Mouse (Mus musculus): ENCODE measurements around the gene Ube2r2. TPM values are rescaled to one million over a fixed set of nuclear protein-coding genes. Genes with fewer than 3 reads are reported as not detected.

Gene Ube2r2
- total and polyA plus RNA-seq, 2 experiments: 30.4 to 40.4 TPM

GRCm38 (mm10) chr4:41161232-41161631, 25.7 kb downstream of the Ube2r2 start:
- DNase-seq (ENCODE audit: extremely low read depth, low read depth, low spot score): no peak
- H3K4me3 ChIP-seq (ENCODE audit: insufficient read depth, low read depth, low read length): no peak overlapping the region
- 94% methylated on average over 3 of the region's 3 CpGs for WGBS
- H3K27ac ChIP-seq (replicated peaks; ENCODE audit: insufficient read depth, low read depth, low read length): no peak overlapping the region
- peaks cover 33% of the 10 kb centered on the region; the same call in 1 of the 2 replicates for H3K79me2 ChIP-seq (ENCODE audit: control insufficient read depth, insufficient read depth, low read length)
- H3K27me3 ChIP-seq (ENCODE audit: control insufficient read depth, insufficient read depth, low read length): no peaks in the 10 kb centered on the region
- TF ChIP-seq POLR2A (IDR thresholded peaks at IDR 0.05; ENCODE audit: extremely low read depth, insufficient read depth, low read length): no peak
- no peak for TF ChIP-seq CTCF (IDR thresholded peaks at IDR 0.05; ENCODE audit: low read depth, low read length)
- H3K9ac ChIP-seq (ENCODE audit: low read depth, low read length): no peak overlapping the region
- H3K36me3 ChIP-seq (ENCODE audit: control insufficient read depth, insufficient read depth, low read length): peaks cover 1% of the 10 kb centered on the region; the same call in 1 of the 2 replicates
- peaks cover 7% of the 10 kb centered on the region for H3K4me1 ChIP-seq (ENCODE audit: control insufficient read depth, insufficient read depth, low read length)

GRCm38 (mm10) chr4:41164974-41165373, 29.4 kb downstream of the Ube2r2 start:
- peaks cover under 1% of the 10 kb centered on the region; the same call in 1 of the 2 replicates for H3K36me3 ChIP-seq (ENCODE audit: control insufficient read depth, insufficient read depth, low read length)
- no peak for DNase-seq (ENCODE audit: extremely low read depth, low read depth, low spot score)
- no peak for TF ChIP-seq POLR2A (IDR thresholded peaks at IDR 0.05; ENCODE audit: extremely low read depth, insufficient read depth, low read length)
- TF ChIP-seq CTCF (IDR thresholded peaks at IDR 0.05; ENCODE audit: low read depth, low read length): no peak
- H3K27ac ChIP-seq (replicated peaks; ENCODE audit: insufficient read depth, low read depth, low read length): no peak overlapping the region
- no peaks in the 10 kb centered on the region; the same call in 1 of the 2 replicates for H3K4me1 ChIP-seq (ENCODE audit: control insufficient read depth, insufficient read depth, low read length)
- 46% methylated on average over 2 of the region's 2 CpGs for WGBS
- no peak overlapping the region for H3K4me3 ChIP-seq (ENCODE audit: insufficient read depth, low read depth, low read length)
- H3K27me3 ChIP-seq (ENCODE audit: control insufficient read depth, insufficient read depth, low read length): no peaks in the 10 kb centered on the region
- H3K79me2 ChIP-seq (ENCODE audit: control insufficient read depth, insufficient read depth, low read length): peaks cover 33% of the 10 kb centered on the region; the same call in 1 of the 2 replicates
- H3K9ac ChIP-seq (ENCODE audit: low read depth, low read length): no peak overlapping the region

- no peak for TF ChIP-seq POLR2A (IDR thresholded peaks at IDR 0.05; ENCODE audit: extremely low read depth, insufficient read depth, low read length)
- TF ChIP-seq CTCF (IDR thresholded peaks at IDR 0.05; ENCODE audit: low read depth, low read length): peak; percentile 49; the same call in 1 of the 2 replicates
- Histone ChIP-seq H3K27ac (replicated peaks; ENCODE audit: insufficient read depth, low read depth, low read length) (no peak overlapping the region), H3K36me3 (ENCODE audit: control insufficient read depth, insufficient read depth, low read length) (peaks cover 1% of the 10 kb centered on the region; the same call in 1 of the 2 replicates), H3K4me1 (ENCODE audit: control insufficient read depth, insufficient read depth, low read length) (no peaks in the 10 kb centered on the region; the same call in 1 of the 2 replicates), H3K27me3 (ENCODE audit: control insufficient read depth, insufficient read depth, low read length) (no peaks in the 10 kb centered on the region), H3K9ac (ENCODE audit: low read depth, low read length) (no peak overlapping the region), H3K4me3 (ENCODE audit: insufficient read depth, low read depth, low read length) (no peak overlapping the region), H3K79me2 (ENCODE audit: control insufficient read depth, insufficient read depth, low read length) (peaks cover 35% of the 10 kb centered on the region; the same call in 1 of the 2 replicates)
- peak; percentile 63 for DNase-seq (ENCODE audit: extremely low read depth, low read depth, low spot score)
- 54% methylated on average over 6 of the region's 6 CpGs for WGBS
Observed at GRCm38 (mm10) chr4:41165693-41166475, 30.3 kb downstream of the Ube2r2 start.

- no peak for DNase-seq (ENCODE audit: extremely low read depth, low read depth, low spot score)
- Histone ChIP-seq H3K4me3 (ENCODE audit: insufficient read depth, low read depth, low read length) (no peak overlapping the region), H3K79me2 (ENCODE audit: control insufficient read depth, insufficient read depth, low read length) (peaks cover 45% of the 10 kb centered on the region), H3K27me3 (ENCODE audit: control insufficient read depth, insufficient read depth, low read length) (no peaks in the 10 kb centered on the region), H3K4me1 (ENCODE audit: control insufficient read depth, insufficient read depth, low read length) (no peaks in the 10 kb centered on the region), H3K36me3 (ENCODE audit: control insufficient read depth, insufficient read depth, low read length) (peaks cover 11% of the 10 kb centered on the region), H3K27ac (replicated peaks; ENCODE audit: insufficient read depth, low read depth, low read length) (no peak overlapping the region), H3K9ac (ENCODE audit: low read depth, low read length) (no peak overlapping the region)
- WGBS: 87% methylated on average over 2 of the region's 2 CpGs
- TF ChIP-seq CTCF (IDR thresholded peaks at IDR 0.05; ENCODE audit: low read depth, low read length) (no peak), POLR2A (IDR thresholded peaks at IDR 0.05; ENCODE audit: extremely low read depth, insufficient read depth, low read length) (no peak)
Observed at GRCm38 (mm10) chr4:41170970-41171369, 35.4 kb downstream of the Ube2r2 start.

GRCm38 (mm10) chr4:41174631-41175030, 39.1 kb downstream of the Ube2r2 start:
- 63% methylated on average over 2 of the region's 2 CpGs for WGBS
- TF ChIP-seq CTCF (IDR thresholded peaks at IDR 0.05; ENCODE audit: low read depth, low read length) (no peak), POLR2A (IDR thresholded peaks at IDR 0.05; ENCODE audit: extremely low read depth, insufficient read depth, low read length) (no peak)
- Histone ChIP-seq H3K27me3 (ENCODE audit: control insufficient read depth, insufficient read depth, low read length) (no peaks in the 10 kb centered on the region), H3K4me1 (ENCODE audit: control insufficient read depth, insufficient read depth, low read length) (no peaks in the 10 kb centered on the region), H3K36me3 (ENCODE audit: control insufficient read depth, insufficient read depth, low read length) (peaks cover 18% of the 10 kb centered on the region), H3K27ac (replicated peaks; ENCODE audit: insufficient read depth, low read depth, low read length) (no peak overlapping the region), H3K4me3 (ENCODE audit: insufficient read depth, low read depth, low read length) (no peak overlapping the region), H3K79me2 (ENCODE audit: control insufficient read depth, insufficient read depth, low read length) (peaks cover 35% of the 10 kb centered on the region), H3K9ac (ENCODE audit: low read depth, low read length) (no peak overlapping the region)
- no peak for DNase-seq (ENCODE audit: extremely low read depth, low read depth, low spot score)

All from liver, adult 2 months (tissue).